Mouse (Mus musculus) hindbrain, embryonic 12.5 days (tissue): ENCODE measurements at regions not wholly inside any gene's neighbourhood (a gene's known extent, or its start where the extent isn't known, plus 50 kb on each side); places are given as distances from the start of the nearest gene placed in this dataset.

ENCODE experiments used
- ATAC-seq: fragments of 200-750 bp; cut with Nextera tagmentation; 2 replicates; pipeline ENCODE4 v1.8.0; 2017; ENCODE audit warnings: moderate TSS enrichment; ENCODE audit not compliant: low FRiP score
- H3K27ac ChIP-seq: fragments of 300-500 bp; sonication (generic); 2 replicates; pipeline ENCODE4 v1.5.1; 2016; ENCODE audit warnings: mild to moderate bottlenecking
- H3K27me3 ChIP-seq: fragments of 300-500 bp; sonication (generic); 2 replicates; pipeline ENCODE4 v1.6.1; 2016; ENCODE audit warnings: mild to moderate bottlenecking
- H3K36me3 ChIP-seq: fragments of 300-500 bp; sonication (generic); 2 replicates; pipeline ENCODE4 v1.6.1; 2016; ENCODE audit warnings: mild to moderate bottlenecking
- H3K4me1 ChIP-seq: fragments of 300-500 bp; sonication (generic); 2 replicates; pipeline ENCODE4 v1.6.1; 2016
- H3K4me2 ChIP-seq: fragments of 300-500 bp; sonication (generic); replicated peaks from 2 replicates; pipeline ENCODE4 v1.6.1; 2016; ENCODE audit warnings: mild to moderate bottlenecking
- H3K4me3 ChIP-seq: fragments of 300-500 bp; sonication (generic); 2 replicates; pipeline ENCODE4 v1.5.1; 2016; ENCODE audit warnings: mild to moderate bottlenecking
- H3K9ac ChIP-seq: fragments of 300-500 bp; sonication (generic); 2 replicates; pipeline ENCODE4 v1.6.1; 2016; ENCODE audit warnings: mild to moderate bottlenecking, moderate library complexity
- H3K9me3 ChIP-seq: fragments of 300-500 bp; sonication (generic); replicated peaks from 2 replicates; pipeline ENCODE4 v1.6.1; 2016; ENCODE audit warnings: mild to moderate bottlenecking
- WGBS: fragments of 180-500 bp; shearing (Covaris S2); methylation state at CpG from one replicate; pipeline ENCODE4 v1.1.7; 2016; 5-methylcytosine and 5-hydroxymethylcytosine counted together

DNA sequence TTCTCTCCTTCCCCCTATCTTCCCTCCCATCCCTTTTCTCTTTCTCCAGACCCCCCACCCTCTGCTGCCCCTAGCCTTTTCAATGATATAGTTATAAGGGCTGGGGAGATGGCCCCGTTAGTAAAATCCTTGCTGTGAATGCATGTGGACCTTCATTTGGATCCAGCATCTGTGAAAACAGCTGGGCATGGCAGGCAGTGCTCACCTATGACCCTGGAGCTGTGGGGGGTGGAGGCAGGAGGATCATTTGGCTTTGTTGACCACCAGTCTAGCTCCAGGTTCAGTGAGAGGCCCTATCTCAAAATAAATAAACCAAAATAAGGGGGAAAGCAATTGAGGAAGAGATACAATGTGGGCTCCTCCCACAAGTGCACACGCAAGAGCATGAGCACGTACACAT, 105.3 kb upstream of the S1pr3 start:
- WGBS = 56% methylated on average over 3 of the region's 3 CpGs
- no peaks in the 10 kb centered on the region for H3K27me3 ChIP-seq
- H3K4me1 ChIP-seq = peaks cover 5% of the 10 kb centered on the region; the same call in 1 of the 2 replicates
- no peak overlapping the region for H3K9ac ChIP-seq
- H3K4me3 ChIP-seq = no peak overlapping the region
- H3K4me2 ChIP-seq = no peak overlapping the region
- no peaks in the 10 kb centered on the region for H3K36me3 ChIP-seq
- H3K27ac ChIP-seq = no peak overlapping the region
- H3K9me3 ChIP-seq = no peaks in the 10 kb centered on the region
- ATAC-seq = no peak

DNA sequence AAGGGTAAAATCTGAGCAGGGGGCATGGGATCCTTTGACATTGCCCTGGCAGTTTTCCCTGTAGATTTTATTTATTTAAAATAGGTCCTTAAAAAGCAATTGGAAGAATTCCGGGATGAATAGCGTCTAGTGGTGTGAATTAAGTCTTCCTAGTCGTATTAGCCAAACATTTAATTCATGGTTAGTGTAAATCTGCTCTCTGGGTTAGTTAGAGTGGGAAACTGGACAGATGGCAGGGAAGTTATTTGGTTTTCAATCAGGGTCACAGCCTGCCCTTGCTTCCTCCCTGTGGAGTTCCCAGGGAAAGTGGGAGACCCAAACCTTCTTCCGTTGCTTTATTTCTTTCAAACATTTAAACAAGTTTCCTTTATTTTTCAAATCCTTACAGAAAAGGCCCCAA, 103.8 kb upstream of the S1pr3 start:
- no peak overlapping the region for H3K27ac ChIP-seq
- H3K27me3 ChIP-seq = no peaks in the 10 kb centered on the region
- H3K4me2 ChIP-seq = no peak overlapping the region
- no peak overlapping the region for H3K9ac ChIP-seq
- H3K36me3 ChIP-seq = no peaks in the 10 kb centered on the region
- no peak for ATAC-seq
- H3K4me1 ChIP-seq = peaks cover 5% of the 10 kb centered on the region; the same call in 1 of the 2 replicates
- H3K4me3 ChIP-seq = no peak overlapping the region
- no peaks in the 10 kb centered on the region for H3K9me3 ChIP-seq
- WGBS = 38% methylated on average over 4 of the region's 4 CpGs

- ATAC-seq = no peak
- Histone ChIP-seq H3K4me1 (peaks cover 29% of the 10 kb centered on the region), H3K9ac (no peak overlapping the region), H3K9me3 (no peaks in the 10 kb centered on the region), H3K27me3 (no peaks in the 10 kb centered on the region), H3K4me2 (no peak overlapping the region), H3K4me3 (no peak overlapping the region), H3K27ac (no peak overlapping the region), H3K36me3 (no peaks in the 10 kb centered on the region)
Measured at GRCm38 (mm10) chr13:51309446-51309845, 99.0 kb upstream of the S1pr3 start.

DNA sequence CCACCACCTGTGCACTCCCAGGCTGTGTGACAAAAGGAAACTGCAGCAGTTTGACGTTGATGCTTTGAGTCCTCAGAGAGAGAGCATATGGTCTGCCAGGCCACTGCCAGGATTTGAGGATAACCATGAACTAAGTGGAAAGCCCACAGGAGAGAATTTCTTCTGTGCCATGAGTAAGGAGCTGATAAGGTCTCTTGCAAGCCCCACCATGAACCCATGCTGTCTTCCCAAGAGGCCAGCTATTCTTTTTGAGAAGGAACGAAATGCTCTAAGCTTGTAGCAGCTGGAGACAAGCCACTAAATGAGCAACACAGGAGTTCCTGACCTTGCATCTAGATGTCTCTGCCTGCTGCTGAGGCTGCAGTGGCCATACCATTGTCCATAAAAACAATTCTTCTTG, 98.4 kb upstream of the S1pr3 start:
- no peak overlapping the region for H3K9ac ChIP-seq
- WGBS = 50% methylated on average over 2 of the region's 2 CpGs
- no peaks in the 10 kb centered on the region for H3K36me3 ChIP-seq
- H3K4me3 ChIP-seq = no peak overlapping the region
- H3K4me2 ChIP-seq = no peak overlapping the region
- H3K9me3 ChIP-seq = no peaks in the 10 kb centered on the region
- no peak overlapping the region for H3K27ac ChIP-seq
- peaks cover 31% of the 10 kb centered on the region for H3K4me1 ChIP-seq
- no peak for ATAC-seq
- no peaks in the 10 kb centered on the region for H3K27me3 ChIP-seq

DNA sequence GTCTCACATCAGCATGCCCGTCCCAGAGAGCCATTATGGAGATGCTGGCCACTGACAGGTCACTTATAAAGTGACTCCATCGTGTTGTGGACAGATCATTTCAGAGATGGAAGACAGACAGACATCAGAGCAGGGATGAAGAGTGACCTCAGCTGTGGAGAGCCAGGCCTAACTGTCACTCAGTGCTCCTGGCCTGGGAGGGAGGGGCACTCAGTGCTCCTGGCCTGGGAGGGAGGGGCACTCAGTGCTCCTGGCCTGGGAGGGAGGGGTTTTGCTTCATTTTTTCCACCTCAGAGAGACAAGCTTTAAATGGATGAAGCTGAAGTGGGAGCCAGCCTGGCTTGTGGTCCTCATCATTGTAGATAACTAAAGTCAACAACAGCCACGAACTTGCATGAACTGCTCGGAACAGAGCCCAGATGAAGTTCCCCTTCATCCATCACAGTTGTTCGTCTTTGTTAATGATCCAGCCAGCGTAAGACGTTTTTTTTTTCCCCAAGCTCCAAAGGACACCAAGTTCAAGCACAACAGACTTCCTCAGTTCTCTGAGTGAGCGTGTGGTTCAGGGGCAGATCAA, 96.7 kb upstream of the S1pr3 start:
- no peaks in the 10 kb centered on the region for H3K36me3 ChIP-seq
- H3K27me3 ChIP-seq = no peaks in the 10 kb centered on the region
- no peak overlapping the region for H3K4me2 ChIP-seq
- WGBS = 46% methylated on average over 8 of the region's 8 CpGs
- ATAC-seq = no peak
- no peak overlapping the region for H3K9ac ChIP-seq
- H3K4me1 ChIP-seq = peaks cover 42% of the 10 kb centered on the region
- H3K4me3 ChIP-seq = no peak overlapping the region
- no peak overlapping the region for H3K27ac ChIP-seq
- H3K9me3 ChIP-seq = no peaks in the 10 kb centered on the region

GRCm38 (mm10) chr13:51313129-51313850, 95.1 kb upstream of the S1pr3 start:
- no peak overlapping the region for H3K4me3 ChIP-seq
- H3K4me2 ChIP-seq = no peak overlapping the region
- 47% methylated on average over 5 of the region's 5 CpGs for WGBS
- H3K4me1 ChIP-seq = peaks cover 42% of the 10 kb centered on the region
- no peaks in the 10 kb centered on the region for H3K27me3 ChIP-seq
- no peak overlapping the region for H3K9ac ChIP-seq
- no peaks in the 10 kb centered on the region for H3K9me3 ChIP-seq
- no peak; the same call in 1 of the 2 replicates for ATAC-seq
- H3K27ac ChIP-seq = peak overlapping the region; percentile 90
- H3K36me3 ChIP-seq = no peaks in the 10 kb centered on the region

DNA sequence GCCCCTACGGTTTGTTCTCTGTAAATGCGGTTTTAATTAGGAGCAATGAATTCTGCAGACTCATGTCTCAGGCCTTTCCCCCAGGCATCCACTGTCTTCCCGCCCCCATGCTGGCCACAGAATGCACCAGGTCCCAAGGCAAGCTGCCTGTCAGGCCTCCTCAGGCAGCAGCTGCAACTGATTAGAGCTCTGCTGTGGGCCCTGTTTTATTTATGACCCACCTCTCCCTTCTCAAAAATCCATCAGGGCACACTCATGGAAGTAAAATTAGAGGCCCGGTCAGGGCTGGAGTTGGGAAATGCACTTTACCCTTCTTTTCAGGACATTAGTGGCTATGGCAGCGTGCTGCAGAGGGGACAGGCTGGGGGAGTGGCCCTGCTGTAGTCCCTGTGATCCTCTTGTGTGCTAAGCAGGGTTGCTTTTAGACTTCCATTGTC, 93.9 kb upstream of the S1pr3 start:
- no peak overlapping the region for H3K4me3 ChIP-seq
- H3K4me1 ChIP-seq = peaks cover 43% of the 10 kb centered on the region
- H3K9me3 ChIP-seq = no peaks in the 10 kb centered on the region
- H3K27me3 ChIP-seq = no peaks in the 10 kb centered on the region
- ATAC-seq = peak; percentile 91
- H3K9ac ChIP-seq = no peak overlapping the region; the same call in 1 of the 2 replicates
- H3K4me2 ChIP-seq = peak overlapping the region; percentile 24
- H3K36me3 ChIP-seq = no peaks in the 10 kb centered on the region
- H3K27ac ChIP-seq = peak overlapping the region; percentile 90
- 5% methylated on average over 5 of the region's 5 CpGs for WGBS

DNA sequence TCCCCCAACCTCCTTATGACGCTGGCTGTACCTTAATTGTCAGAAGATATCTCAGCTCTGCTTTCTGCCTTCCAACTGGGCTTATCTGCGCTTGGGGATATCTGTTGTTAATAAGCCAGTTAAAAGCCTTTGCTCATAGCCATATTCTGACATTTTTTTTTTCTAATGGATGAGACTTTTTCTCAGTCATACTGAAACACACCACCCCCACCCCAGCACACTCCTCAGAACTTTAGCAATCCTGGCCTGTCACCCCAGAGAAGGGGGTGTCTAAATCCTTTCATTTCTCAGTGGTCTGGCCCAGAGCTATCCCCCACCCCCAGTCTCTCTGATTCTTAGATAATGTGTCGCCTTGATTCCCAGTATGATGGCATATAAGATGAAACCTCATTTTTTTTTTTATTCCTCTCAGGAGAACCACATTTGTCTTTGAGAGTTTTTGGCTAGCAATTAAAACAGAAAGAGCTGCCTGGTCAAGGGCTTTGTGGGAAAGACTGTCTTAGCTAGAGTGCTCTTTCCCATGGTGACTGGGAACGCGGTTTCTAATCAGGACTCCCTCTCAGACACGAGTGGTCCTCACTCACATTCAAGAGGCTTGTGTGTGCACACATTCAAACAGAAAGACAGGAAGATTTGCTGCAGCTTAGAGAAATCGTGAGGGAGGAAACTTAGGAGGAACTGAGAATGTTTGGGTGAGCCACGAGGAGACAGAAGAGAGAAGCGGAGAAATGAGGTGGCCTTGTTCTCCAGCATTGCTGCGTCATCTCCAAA, 93.2 kb upstream of the S1pr3 start:
- H3K4me2 ChIP-seq = peak overlapping the region; percentile 24
- H3K36me3 ChIP-seq = no peaks in the 10 kb centered on the region
- WGBS = 48% methylated on average over 10 of the region's 10 CpGs
- H3K9me3 ChIP-seq = no peaks in the 10 kb centered on the region
- peak; percentile 37; the same call in 1 of the 2 replicates for ATAC-seq
- no peaks in the 10 kb centered on the region for H3K27me3 ChIP-seq
- H3K27ac ChIP-seq = peak overlapping the region; percentile 90
- peaks cover 46% of the 10 kb centered on the region for H3K4me1 ChIP-seq
- no peak overlapping the region; the same call in 1 of the 2 replicates for H3K9ac ChIP-seq
- H3K4me3 ChIP-seq = no peak overlapping the region

DNA sequence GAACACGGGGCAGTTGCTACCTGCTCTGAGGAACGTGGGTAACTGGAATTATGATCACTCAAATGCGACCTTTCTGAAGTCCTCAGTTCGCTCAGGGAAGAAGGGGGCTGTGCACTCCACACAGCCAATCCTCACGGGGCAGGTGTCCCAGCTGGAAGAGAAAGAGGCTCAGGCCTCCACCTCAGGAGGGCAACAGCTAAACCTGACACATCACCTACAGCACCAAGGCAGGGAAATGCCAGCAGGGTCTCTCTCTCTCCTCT, 92.7 kb upstream of the S1pr3 start:
- no peak overlapping the region for H3K9ac ChIP-seq
- peaks cover 46% of the 10 kb centered on the region for H3K4me1 ChIP-seq
- H3K4me3 ChIP-seq = no peak overlapping the region
- no peak overlapping the region for H3K4me2 ChIP-seq
- no peaks in the 10 kb centered on the region for H3K27me3 ChIP-seq
- no peak for ATAC-seq
- 71% methylated on average over 5 of the region's 5 CpGs for WGBS
- no peaks in the 10 kb centered on the region for H3K9me3 ChIP-seq
- peak overlapping the region; percentile 90 for H3K27ac ChIP-seq
- no peaks in the 10 kb centered on the region for H3K36me3 ChIP-seq

GRCm38 (mm10) chr13:51323058-51323715, 85.3 kb upstream of the S1pr3 start:
- H3K9ac ChIP-seq = no peak overlapping the region
- no peaks in the 10 kb centered on the region for H3K36me3 ChIP-seq
- H3K27me3 ChIP-seq = no peaks in the 10 kb centered on the region
- H3K9me3 ChIP-seq = no peaks in the 10 kb centered on the region
- WGBS = 83% methylated on average over 7 of the region's 7 CpGs
- H3K4me2 ChIP-seq = no peak overlapping the region
- no peak for ATAC-seq
- H3K4me1 ChIP-seq = peaks cover 11% of the 10 kb centered on the region
- H3K27ac ChIP-seq = no peak overlapping the region
- no peak overlapping the region for H3K4me3 ChIP-seq

- Histone ChIP-seq H3K4me1 (peaks cover 18% of the 10 kb centered on the region), H3K4me3 (no peak overlapping the region), H3K9me3 (no peaks in the 10 kb centered on the region), H3K27me3 (no peaks in the 10 kb centered on the region), H3K36me3 (no peaks in the 10 kb centered on the region), H3K27ac (no peak overlapping the region), H3K9ac (no peak overlapping the region), H3K4me2 (no peak overlapping the region)
- WGBS = 71% methylated on average over 5 of the region's 5 CpGs
- no peak for ATAC-seq
Measured at GRCm38 (mm10) chr13:51324714-51325113, 83.7 kb upstream of the S1pr3 start.

GRCm38 (mm10) chr13:51325298-51325697, 83.1 kb upstream of the S1pr3 start:
- Histone ChIP-seq H3K27me3 (no peaks in the 10 kb centered on the region), H3K9me3 (no peaks in the 10 kb centered on the region), H3K4me1 (peaks cover 17% of the 10 kb centered on the region), H3K9ac (no peak overlapping the region), H3K27ac (no peak overlapping the region), H3K36me3 (no peaks in the 10 kb centered on the region), H3K4me3 (no peak overlapping the region), H3K4me2 (no peak overlapping the region)
- no peak for ATAC-seq
- 60% methylated on average over 5 of the region's 5 CpGs for WGBS
